Mouse (Mus musculus): ENCODE results near the gene Pon3.

The Pon3 gene

GRCm38 (mm10) chr6:5255722-5256451 lies at the start of gene Pon3:
TSS of gene Pon3 (minus strand) at chr6:5256286.
- in situ Hi-C loops (cut with MboI, MseI) = loop anchor here (5.0 kb wide), 1 partner anchor 36 kb away; no protein-coding TSS in a partner anchor

DNA sequence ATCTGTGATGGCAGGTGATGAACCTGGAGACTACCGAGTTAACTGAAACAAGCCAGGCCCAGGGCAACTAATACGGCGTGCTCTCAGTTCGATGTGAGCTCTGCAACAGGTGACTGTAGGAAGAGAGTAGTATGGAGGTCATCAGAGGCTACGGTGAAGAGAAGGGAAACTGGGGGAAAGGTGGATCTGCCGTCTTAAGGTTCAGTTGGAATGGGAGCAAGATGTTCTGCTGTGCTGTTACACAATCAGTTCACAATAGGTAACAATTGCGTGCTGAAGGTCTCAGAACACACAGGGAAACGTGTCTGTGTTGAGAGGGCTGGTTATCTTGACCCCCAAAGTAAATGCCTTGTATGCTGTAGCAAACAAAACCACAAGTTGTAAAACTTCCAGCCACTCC lies 48.9 kb upstream of the Pon3 start:
- in situ Hi-C loops (cut with MboI, MseI) = no loop called here

DNA sequence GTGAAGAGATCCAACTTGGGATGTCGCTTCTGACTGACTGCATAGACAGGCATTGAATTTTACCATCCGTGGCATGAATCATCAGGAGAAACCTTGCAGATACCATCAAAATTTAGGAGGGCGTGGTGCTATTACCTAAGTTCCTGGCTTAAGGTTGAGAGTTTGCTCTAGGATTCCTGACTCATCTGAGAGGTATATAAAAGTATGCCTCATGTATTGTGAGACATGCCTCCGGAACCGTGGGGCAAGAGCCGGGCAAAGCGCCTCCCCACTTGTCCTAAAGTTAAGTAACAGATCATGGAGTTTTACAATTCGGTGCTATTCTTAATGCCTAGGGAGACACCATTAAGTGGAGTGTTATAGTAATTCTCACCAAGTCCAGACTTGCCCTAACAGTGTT lies 44.5 kb upstream of the Pon3 start:
- in situ Hi-C loops (cut with MboI, MseI) = no loop called here

DNA sequence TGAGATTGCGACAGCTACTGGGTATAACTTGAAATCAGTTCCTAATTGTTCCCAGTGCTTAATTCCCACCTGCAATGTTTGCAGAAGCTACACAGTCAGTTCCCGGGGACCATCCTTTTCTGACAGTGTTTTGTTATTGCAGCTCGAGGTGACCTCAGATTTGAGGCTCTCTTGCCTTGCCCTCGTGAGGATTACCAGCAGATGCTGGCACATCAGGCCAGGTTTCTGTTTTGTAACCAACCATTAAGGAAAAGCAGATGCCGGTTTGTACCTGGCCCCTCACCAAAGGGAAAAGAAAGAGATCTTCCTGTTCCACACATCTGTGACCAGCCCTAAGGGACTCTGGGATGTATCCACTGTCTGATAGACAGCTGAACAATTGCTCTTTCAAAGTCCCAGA lies 43.5 kb upstream of the Pon3 start:
- in situ Hi-C loops (cut with MboI, MseI) = no loop called here

GRCm38 (mm10) chr6:5298092-5298554 lies 42.0 kb upstream of the Pon3 start, which contains the start of gene Pon2:
TSS of gene Pon2 (minus strand) at chr6:5298455.
- in situ Hi-C loops (cut with MboI, MseI) = no loop called here

- in situ Hi-C loops (cut with MboI, MseI) = no loop called here
Observed at GRCm38 (mm10) chr6:5297321-5298091, 41.4 kb upstream of the Pon3 start.

- in situ Hi-C loops (cut with MboI, MseI) = no loop called here
Observed at GRCm38 (mm10) chr6:5296067-5296466, 40.0 kb upstream of the Pon3 start.

- in situ Hi-C loops (cut with MboI, MseI) = loop anchor here (5.0 kb wide), 1 partner anchor 38 kb away; the partner anchor contains the start of gene Pon3
Observed at GRCm38 (mm10) chr6:5294659-5295449, 38.8 kb upstream of the Pon3 start.

- in situ Hi-C loops (cut with MboI, MseI) = loop anchor here (5.0 kb wide), 1 partner anchor 36 kb away; the partner anchor contains the start of gene Pon3
Observed at GRCm38 (mm10) chr6:5292841-5293240, 36.8 kb upstream of the Pon3 start.

DNA sequence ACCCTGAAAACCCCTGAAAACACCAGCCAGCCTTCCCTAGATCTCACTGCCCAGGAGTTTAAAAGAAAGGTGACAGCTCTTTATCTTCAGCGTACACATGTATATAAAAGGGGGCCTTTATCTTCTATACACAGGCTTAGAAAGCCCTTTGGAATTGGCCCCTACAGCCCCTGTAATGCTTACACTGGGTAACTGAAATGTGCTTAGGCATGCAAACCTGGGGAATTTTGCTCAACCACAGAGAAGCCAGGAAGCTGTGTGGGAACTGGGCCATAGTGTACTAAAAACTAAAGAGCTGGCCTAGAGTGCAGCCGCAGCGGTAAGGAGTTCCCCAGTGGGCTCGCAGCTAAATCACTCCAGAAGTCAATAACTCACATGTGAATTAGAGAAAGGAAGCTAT lies 35.4 kb upstream of the Pon3 start:
- in situ Hi-C loops (cut with MboI, MseI) = loop anchor here (5.0 kb wide), 1 partner anchor 34 kb away; the partner anchor contains the start of gene Pon3

GRCm38 (mm10) chr6:5287919-5288318 lies 31.8 kb upstream of the Pon3 start:
- in situ Hi-C loops (cut with MboI, MseI) = no loop called here

GRCm38 (mm10) chr6:5287392-5287791 lies 31.3 kb upstream of the Pon3 start:
- in situ Hi-C loops (cut with MboI, MseI) = no loop called here

DNA sequence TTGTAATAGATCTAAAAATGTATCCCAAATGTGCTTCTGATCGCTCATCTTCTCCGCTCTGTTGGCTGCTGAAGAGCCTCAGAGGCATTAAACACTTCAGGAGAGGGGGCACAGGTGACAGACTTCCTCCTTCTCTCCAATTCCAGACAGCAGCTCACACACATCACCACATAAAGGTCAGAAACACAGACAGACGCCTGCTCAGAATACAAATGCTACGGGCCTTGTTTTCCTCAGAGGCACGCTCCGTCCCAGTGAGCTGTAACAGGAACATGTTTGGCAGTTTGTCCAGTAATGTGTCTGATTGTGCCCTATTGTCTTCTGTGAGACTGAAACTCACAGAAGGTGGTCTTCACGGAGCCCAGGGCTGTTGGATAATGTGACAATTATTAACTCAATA lies 26.3 kb upstream of the Pon3 start:
- in situ Hi-C loops (cut with MboI, MseI) = no loop called here

DNA sequence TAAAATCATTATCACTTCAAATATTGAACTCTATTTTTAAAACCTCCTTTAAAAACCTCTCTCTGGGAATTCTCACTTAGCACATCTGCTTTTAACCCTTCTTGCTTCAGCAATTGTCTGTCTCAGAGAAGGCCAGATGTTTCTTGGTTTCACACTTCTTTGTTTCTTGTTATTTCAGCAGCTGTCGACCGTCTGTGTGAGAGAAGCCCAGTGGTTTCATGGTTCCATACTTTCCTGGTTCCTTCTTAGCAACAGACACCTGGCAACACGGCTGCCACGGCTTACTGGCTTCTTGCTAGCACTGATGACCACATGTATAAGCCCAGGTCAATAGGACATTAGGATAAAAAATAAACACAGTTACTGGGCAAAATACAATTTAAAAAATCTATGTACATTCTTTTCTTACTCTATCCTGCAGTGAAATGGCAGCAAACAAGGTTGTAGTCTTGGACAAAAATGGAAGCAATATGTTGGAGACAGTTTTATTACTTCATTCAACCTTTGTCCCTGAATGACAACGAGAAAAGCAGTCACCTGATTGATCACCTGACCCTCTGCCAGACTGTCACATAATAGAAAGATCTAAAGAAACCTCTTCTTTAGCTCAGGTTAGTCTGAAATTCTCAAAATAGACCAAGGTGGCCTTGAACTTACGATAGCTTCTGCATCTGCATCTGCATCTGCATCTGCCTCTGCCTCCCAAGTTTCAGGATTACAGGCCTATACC lies 24.7 kb upstream of the Pon3 start:
- in situ Hi-C loops (cut with MboI, MseI) = no loop called here

DNA sequence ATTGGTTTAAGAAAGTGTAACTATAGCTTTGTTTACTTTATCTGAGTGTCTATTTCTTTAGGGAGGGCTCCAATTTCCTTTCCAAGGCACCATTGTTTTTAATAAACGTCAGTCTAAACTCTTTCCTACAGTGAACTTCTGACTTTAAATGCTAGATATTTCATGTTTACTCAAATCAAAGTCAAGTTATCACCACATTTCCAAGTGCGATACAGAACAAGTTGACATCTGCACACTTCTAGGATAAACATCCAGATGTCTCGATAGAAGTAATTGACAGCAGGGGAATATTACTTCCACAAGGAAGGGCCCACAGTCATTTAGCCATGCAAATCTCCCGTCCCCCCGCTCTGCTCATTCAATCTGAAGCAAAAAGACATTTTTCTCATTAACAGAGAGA lies 21.9 kb upstream of the Pon3 start:
- in situ Hi-C loops (cut with MboI, MseI) = no loop called here

- in situ Hi-C loops (cut with MboI, MseI) = no loop called here
Observed at GRCm38 (mm10) chr6:5269641-5270040, 13.6 kb upstream of the Pon3 start.

DNA sequence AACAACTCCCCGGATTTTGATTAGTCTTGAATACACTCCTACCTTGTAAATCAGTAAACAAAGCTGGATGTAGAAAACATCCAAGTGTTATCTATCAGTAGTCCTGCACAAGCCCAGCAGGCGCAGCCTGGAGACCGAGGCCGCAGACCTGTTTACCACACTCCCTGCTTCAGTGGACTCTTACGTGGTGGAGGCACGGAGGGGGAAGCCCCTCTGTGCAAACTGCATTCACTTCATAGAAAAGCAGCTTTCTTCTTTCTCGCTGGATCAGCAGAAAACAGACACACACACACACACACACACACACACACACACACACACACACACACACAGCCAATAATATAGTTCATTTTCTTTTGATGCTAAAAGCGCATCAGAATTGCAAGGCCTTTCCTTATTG lies 8.7 kb upstream of the Pon3 start:
- in situ Hi-C loops (cut with MboI, MseI) = no loop called here

- in situ Hi-C loops (cut with MboI, MseI) = no loop called here
Observed at GRCm38 (mm10) chr6:5263250-5263999, 7.3 kb upstream of the Pon3 start.

GRCm38 (mm10) chr6:5262322-5263249 lies 6.5 kb upstream of the Pon3 start:
- in situ Hi-C loops (cut with MboI, MseI) = no loop called here

All from T-helper 1 cell (primary cell).